Mouse (Mus musculus) ES-E14 (cell line): ENCODE results near the gene Ugcg. TPM values are rescaled to one million over a fixed set of nuclear protein-coding genes. Genes with fewer than 3 reads are reported as not detected.

ENCODE experiments used
- DNase-seq: peaks from one replicate; pipeline ENCODE4 v3.0.0-alpha.2; 2013; ENCODE audit warnings: low read depth, low spot score
- H3K27ac ChIP-seq: 2 replicates; pipeline ENCODE4 v1.5.1; 2012; ENCODE audit warnings: low read depth, mild to moderate bottlenecking, low read length, moderate library complexity, mixed read lengths; ENCODE audit not compliant: poor library complexity, insufficient read depth, severe bottlenecking
- H3K36me3 ChIP-seq: 2 replicates; pipeline ENCODE4 v1.6.1; 2012; ENCODE audit warnings: mild to moderate bottlenecking, low read length, moderate library complexity, mixed read lengths; ENCODE audit not compliant: control insufficient read depth, poor library complexity, insufficient read depth, severe bottlenecking
- H3K4me1 ChIP-seq, 2 experiments: fragments of 150-350 bp in 1 of 2; sonication (generic) in 1 of 2; 2 replicates each; pipeline ENCODE4 v1.6.1; 2012; ENCODE audit warnings: low read length in 2 of 2, mild to moderate bottlenecking in 1 of 2, mixed read lengths in 1 of 2; ENCODE audit not compliant: control insufficient read depth in 2 of 2, insufficient read depth in 2 of 2, poor library complexity in 1 of 2
- H3K4me3 ChIP-seq, 2 experiments: fragments of 150-350 bp in 1 of 2; sonication (generic) in 1 of 2; 2 replicates each; pipeline ENCODE4 v1.5.1; 2012; ENCODE audit warnings: low read length in 2 of 2, low read depth in 1 of 2, mild to moderate bottlenecking in 1 of 2, mixed read lengths in 1 of 2; ENCODE audit not compliant: insufficient read depth in 1 of 2, poor library complexity in 1 of 2, severe bottlenecking in 1 of 2
- H3K9ac ChIP-seq: 2 replicates; pipeline ENCODE4 v1.6.1; 2012; ENCODE audit warnings: low read depth, mild to moderate bottlenecking, low read length, mixed read lengths; ENCODE audit not compliant: poor library complexity, insufficient read depth, severe bottlenecking
- H3K9me3 ChIP-seq: fragments of 150-350 bp; sonication (generic); 2 replicates; pipeline ENCODE4 v1.6.1; 2012; ENCODE audit warnings: low read depth, mild to moderate bottlenecking, low read length; ENCODE audit not compliant: control insufficient read depth, insufficient read depth
- CHD2 ChIP-seq: IDR thresholded peaks from 2 replicates; pipeline ENCODE4 v1.6.1; 2014; ENCODE audit warnings: mild to moderate bottlenecking, low read depth, low read length, inconsistent platforms
- HCFC1 ChIP-seq: IDR thresholded peaks from 2 replicates; pipeline ENCODE4 v1.6.1; 2012; ENCODE audit warnings: low read length, inconsistent platforms, borderline replicate concordance; ENCODE audit not compliant: insufficient read depth
- MAFK ChIP-seq: IDR thresholded peaks from 2 replicates; pipeline ENCODE4 v1.6.1; 2014; ENCODE audit warnings: mild to moderate bottlenecking, low read depth, low read length, inconsistent platforms; ENCODE audit not compliant: insufficient read depth
- ZC3H11A ChIP-seq: IDR thresholded peaks from 2 replicates; pipeline ENCODE4 v1.6.1; 2012; ENCODE audit warnings: low read depth, mild to moderate bottlenecking, inconsistent platforms, low read length, borderline replicate concordance
- ZNF384 ChIP-seq: IDR thresholded peaks from 2 replicates; pipeline ENCODE4 v1.6.1; 2012; ENCODE audit warnings: low read depth, low read length, inconsistent platforms
- in situ Hi-C, 2 experiments: fragments of 600-800 bp; cut with MboI; formaldehyde crosslinking; loops; one replicate each; pipeline ENCODE4 v1.15.1; 2025; ENCODE audit warnings: low sequenced_read_pairs in 2 of 2, inconsistent platforms in 1 of 2; ENCODE audit not compliant: unreplicated experiment in 2 of 2
- total RNA-seq: library from RNA; depleted of rRNA; stranded (reverse); fragments of 300-350 nt; gene quantifications from 2 replicates; pipeline ENCODE4 v1.2.3, GENCODE M21; 2012; rRNA removed

Ugcg gene
- total RNA-seq, 1 experiment = 56.4 TPM

DNA sequence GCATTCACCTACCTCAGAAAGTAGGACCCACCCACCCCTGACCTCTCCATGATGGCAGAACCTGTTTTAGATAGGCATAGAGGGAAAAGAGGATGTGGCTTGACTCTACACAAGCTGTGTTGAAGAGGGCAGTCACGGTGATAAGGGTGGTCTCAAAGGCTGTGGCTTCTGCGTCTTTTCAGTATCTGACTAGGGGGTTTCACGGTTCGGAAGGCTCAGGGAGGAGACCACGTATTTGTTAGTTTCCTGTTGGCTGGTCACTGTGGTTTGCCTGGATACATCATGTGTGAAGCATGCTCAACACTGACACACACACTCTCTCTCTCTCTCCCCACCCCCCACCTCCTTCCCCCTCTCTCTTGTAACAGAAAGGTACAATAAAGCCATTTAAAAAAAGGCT is 76.1 kb downstream of the Ugcg start:
- in situ Hi-C loops = no loop called here
- Histone ChIP-seq H3K9me3 (no peaks in the 10 kb centered on the region), H3K9ac (no peak overlapping the region), H3K36me3 (no peaks in the 10 kb centered on the region), H3K27ac (no peak overlapping the region), H3K4me1 (no peaks in the 10 kb centered on the region), H3K4me3 (no peak overlapping the region)
- TF ChIP-seq MAFK = no peak
- TF ChIP-seq CHD2 = no peak
- no peak for TF ChIP-seq HCFC1
- no peak for TF ChIP-seq ZC3H11A
- no peak for TF ChIP-seq ZNF384
- no peak for DNase-seq

DNA sequence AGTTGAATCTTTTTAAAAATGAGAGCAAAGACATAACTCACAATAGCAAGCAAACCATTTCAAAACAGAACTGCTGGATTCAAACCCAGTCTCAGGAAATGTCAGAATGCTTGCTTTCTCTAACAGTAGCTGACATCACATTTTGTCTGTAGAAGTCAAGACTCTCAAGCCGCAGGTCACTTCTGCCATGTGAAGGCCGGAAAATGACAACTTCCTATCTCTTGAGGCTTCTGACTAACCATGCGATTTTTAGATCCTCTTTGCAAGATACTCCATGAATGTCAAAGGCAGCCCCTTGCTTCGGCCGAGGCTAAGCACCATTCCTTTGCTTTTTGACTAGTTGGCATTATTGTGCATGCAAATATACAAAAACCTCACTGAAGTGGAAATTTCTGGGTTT is 76.6 kb downstream of the Ugcg start:
- in situ Hi-C loops = no loop called here
- no peaks in the 10 kb centered on the region for H3K9me3 ChIP-seq
- TF ChIP-seq MAFK (no peak), ZNF384 (no peak), HCFC1 (no peak), ZC3H11A (no peak), CHD2 (no peak)
- H3K27ac ChIP-seq = no peak overlapping the region
- no peak for DNase-seq
- no peaks in the 10 kb centered on the region for H3K4me1 ChIP-seq
- no peak overlapping the region for H3K9ac ChIP-seq
- H3K36me3 ChIP-seq = no peaks in the 10 kb centered on the region
- H3K4me3 ChIP-seq = no peak overlapping the region

Other genes starting within 250 kb of the Ugcg start
- 0.63 and 0.80 TPM in 2 replicates for gene Zkscan16, start 245.6 kb upstream of the Ugcg start, total RNA-seq
- gene Ptgr1, start 202.1 kb upstream of the Ugcg start, total RNA-seq = 8.0 and 14.4 TPM in 2 replicates
- gene Dnajc25, start 194.2 kb upstream of the Ugcg start, total RNA-seq = 7.8 and 12.0 TPM in 2 replicates
- gene Gm20503, start 186.0 kb upstream of the Ugcg start, total RNA-seq = not detected in 2 replicates
- gene Gng10, start 154.2 kb upstream of the Ugcg start, total RNA-seq = 12.6 and 25.3 TPM in 2 replicates
- 0.85 and 0.98 TPM in 2 replicates for gene AI481877, start 50.3 kb upstream of the Ugcg start, total RNA-seq
- gene Susd1, start 249.4 kb downstream of the Ugcg start, total RNA-seq = 7.7 and 10.7 TPM in 2 replicates